Comparison of ENCODE assay signal across 12 mouse cellular contexts in the genomic region with DNA sequence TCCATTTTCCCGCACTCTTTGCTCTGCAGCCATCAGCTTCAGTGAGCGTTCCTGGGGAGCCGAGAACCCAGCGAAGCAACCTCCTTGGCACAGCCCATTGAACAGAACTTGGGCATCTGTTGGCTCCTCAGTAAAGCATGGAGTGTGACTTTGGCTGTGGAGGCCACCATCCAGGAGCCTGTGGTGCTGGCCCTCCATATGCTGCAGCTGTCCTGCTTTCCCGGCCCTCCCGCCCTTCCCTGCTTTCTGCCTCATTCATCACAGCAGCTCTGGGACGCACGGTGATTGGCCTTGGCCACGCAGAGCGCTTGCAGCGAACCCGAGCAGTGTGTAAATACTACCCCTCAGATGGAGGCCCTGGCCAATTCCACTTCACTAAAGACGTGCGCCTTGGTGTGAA. TPM values are rescaled to one million over a fixed set of nuclear protein-coding genes. Genes with fewer than 3 reads are reported as not detected.
DNase-seq lines count a peak whose midpoint lies in the region; ATAC-seq and TF ChIP-seq lines count a peak whose summit lies in the region.
"Had no signal": no experiment of that assay in that cellular context is flagged by ENCODE, and none has a peak within 500 bp of the region (broad histone marks: within the 10 kb centered on the region; RNA-seq: fewer than 3 reads in every experiment).

No protein-coding gene starts in this region.

- H3K36me3 ChIP-seq in limb, embryonic 14.5 days (ENCODE audit: control insufficient read depth, insufficient read depth, low read length), result peaks cover 27% of the 10 kb centered on the region
- peaks cover 69% of the 10 kb centered on the region for H3K36me3 ChIP-seq in limb, embryonic 10.5 days
- peaks cover 9% of the 10 kb centered on the region; the same call in 1 of the 2 replicates for H3K36me3 ChIP-seq in midbrain, embryonic 14.5 days (ENCODE audit: control insufficient read depth, insufficient read depth, low read length)

- H3K4me3 ChIP-seq in limb, embryonic 14.5 days (replicated peaks; ENCODE audit: low read length), result no peak overlapping the region
- no peak overlapping the region for H3K4me3 ChIP-seq in limb, embryonic 10.5 days
- H3K4me3 ChIP-seq in midbrain, embryonic 14.5 days (replicated peaks; ENCODE audit: low read depth, low read length), result no peak overlapping the region
- H3K4me3 ChIP-seq: forebrain, embryonic 10.5 days had no signal

- H3K27me3 ChIP-seq in limb, embryonic 14.5 days (ENCODE audit: control insufficient read depth, insufficient read depth, low read length), result no peaks in the 10 kb centered on the region
- no peaks in the 10 kb centered on the region for H3K27me3 ChIP-seq in limb, embryonic 10.5 days (ENCODE audit: low read depth, poor library complexity, severe bottlenecking)
- no peaks in the 10 kb centered on the region for H3K27me3 ChIP-seq in midbrain, embryonic 14.5 days (ENCODE audit: control insufficient read depth, insufficient read depth, low read length)

- H3K4me2 ChIP-seq in limb, embryonic 14.5 days (replicated peaks; ENCODE audit: low read depth, low read length, severe bottlenecking), result no peak overlapping the region
- H3K4me2 ChIP-seq in midbrain, embryonic 14.5 days (ENCODE audit: low read length), result no peak overlapping the region

- H3K9ac ChIP-seq in limb, embryonic 14.5 days (ENCODE audit: low read depth, low read length, severe bottlenecking), result no peak overlapping the region
- no peak overlapping the region for H3K9ac ChIP-seq in midbrain, embryonic 14.5 days (replicated peaks; ENCODE audit: low read length)
- H3K9ac ChIP-seq: liver, postnatal 0 days had no signal

- H3K9me3 ChIP-seq in limb, embryonic 14.5 days (ENCODE audit: control insufficient read depth, low read length), result no peaks in the 10 kb centered on the region
- H3K9me3 ChIP-seq in limb, embryonic 10.5 days (replicated peaks), result no peaks in the 10 kb centered on the region
- no peaks in the 10 kb centered on the region for H3K9me3 ChIP-seq in midbrain, embryonic 14.5 days (ENCODE audit: control insufficient read depth, low read length)
- H3K9me3 ChIP-seq: forebrain, embryonic 10.5 days had no signal

- WGBS in limb, embryonic 14.5 days, result 92% methylated on average over 14 of the region's 14 CpGs
- 87% methylated on average over 14 of the region's 14 CpGs for WGBS in limb, embryonic 10.5 days
- WGBS in midbrain, embryonic 14.5 days, result 78% methylated on average over 14 of the region's 14 CpGs

- ATAC-seq in limb, embryonic 14.5 days (ENCODE audit: low FRiP score, low read depth), result 0 out of 2 replicates have a peak, but pooled peaks have one; percentile 34
- ATAC-seq in midbrain, embryonic 14.5 days (ENCODE audit: low FRiP score, low TSS enrichment), result no peak
- ATAC-seq: liver, postnatal 0 days had no signal

- H3K27ac ChIP-seq in limb, embryonic 14.5 days (replicated peaks; ENCODE audit: low read depth, low read length), result no peak overlapping the region
- H3K27ac ChIP-seq in limb, embryonic 10.5 days, result no peak overlapping the region
- H3K27ac ChIP-seq in midbrain, embryonic 14.5 days (replicated peaks; ENCODE audit: low read depth, low read length), result no peak overlapping the region
- H3K27ac ChIP-seq: forebrain, embryonic 10.5 days had no signal

- DNase-seq in limb, embryonic 14.5 days (ENCODE audit: low spot score), result no peak
- DNase-seq in limb, embryonic 10.5 days (ENCODE audit: low spot score), result no peak
- DNase-seq in cerebellum, adult 18-20 months, result peak; percentile 74 to 80
- DNase-seq in cerebellum, postnatal 14 days, result peak; percentile 85 to 89
- peak; percentile 14 for DNase-seq in midbrain, embryonic 14.5 days
- no peak for DNase-seq in thymus, postnatal 4 days
- DNase-seq in spleen, adult 12 weeks (ENCODE audit: low spot score), result no peak
- DNase-seq: gastrocnemius, postnatal 25 days; kidney, adult 9 months; layer of hippocampus, adult 9-11 months; liver, postnatal 0 days had no signal

- TF ChIP-seq POLR2A in limb, embryonic 14.5 days (IDR thresholded peaks at IDR 0.05; ENCODE audit: borderline replicate concordance, extremely low read depth, insufficient read depth, insufficient read length), result no peak

- H3K4me1 ChIP-seq in limb, embryonic 14.5 days (ENCODE audit: control insufficient read depth, insufficient read depth, low read length), result 0 out of 2 replicates have a peak, but pooled peaks cover under 1% of the 10 kb centered on the region
- peaks cover 8% of the 10 kb centered on the region; the same call in 1 of the 2 replicates for H3K4me1 ChIP-seq in limb, embryonic 10.5 days
- H3K4me1 ChIP-seq in midbrain, embryonic 14.5 days (ENCODE audit: control insufficient read depth, insufficient read depth, low read length), result 0 out of 2 replicates have a peak, but pooled peaks cover under 1% of the 10 kb centered on the region

RNA-seq across cellular contexts. Expression of gene Mrps27, which starts 14.3 kb away (rescaled TPM):
- 32.9 and 36.6 TPM in 2 replicates for polyA plus RNA-seq in limb, embryonic 14.5 days (2012; rRNA removed)
- polyA plus RNA-seq in limb, embryonic 14.5 days (2014; fragmentation: Nextera tagmentation; extraction: Ambion mirVana), result 54.1 and 55.7 TPM in 2 replicates
- polyA plus RNA-seq in limb, embryonic 10.5 days (2016; fragmentation: Nextera tagmentation; extraction: Ambion mirVana), result 85.4 and 97.4 TPM in 2 replicates
- 36.5 and 38.2 TPM in 2 replicates for polyA plus RNA-seq in midbrain, embryonic 14.5 days (2014; fragmentation: Nextera tagmentation; extraction: Ambion mirVana)

RNA-seq across cellular contexts. Expression of gene Ptcd2, which starts 14.4 kb away (rescaled TPM):
- polyA plus RNA-seq in limb, embryonic 14.5 days (2012; rRNA removed), result 21.4 and 24.0 TPM in 2 replicates
- polyA plus RNA-seq in limb, embryonic 14.5 days (2014; fragmentation: Nextera tagmentation; extraction: Ambion mirVana), result 41.3 and 46.6 TPM in 2 replicates
- 57.3 and 59.1 TPM in 2 replicates for polyA plus RNA-seq in limb, embryonic 10.5 days (2016; fragmentation: Nextera tagmentation; extraction: Ambion mirVana)
- polyA plus RNA-seq in midbrain, embryonic 14.5 days (2014; fragmentation: Nextera tagmentation; extraction: Ambion mirVana), result 57.3 and 62.2 TPM in 2 replicates

Comparison
In these comparisons a context has a peak if more than half of its experiments do, and no peak if none do; other contexts are left out.
1. DNase-seq: peak in cerebellum, adult 18-20 months (2 of 2), cerebellum, postnatal 14 days (2 of 2) and midbrain, embryonic 14.5 days (single experiment); none in limb, embryonic 14.5 days (single experiment), limb, embryonic 10.5 days (single experiment), thymus, postnatal 4 days (single experiment) and spleen, adult 12 weeks (single experiment).